Mouse (Mus musculus): ENCODE results near the gene Hbs1l.

DNA sequence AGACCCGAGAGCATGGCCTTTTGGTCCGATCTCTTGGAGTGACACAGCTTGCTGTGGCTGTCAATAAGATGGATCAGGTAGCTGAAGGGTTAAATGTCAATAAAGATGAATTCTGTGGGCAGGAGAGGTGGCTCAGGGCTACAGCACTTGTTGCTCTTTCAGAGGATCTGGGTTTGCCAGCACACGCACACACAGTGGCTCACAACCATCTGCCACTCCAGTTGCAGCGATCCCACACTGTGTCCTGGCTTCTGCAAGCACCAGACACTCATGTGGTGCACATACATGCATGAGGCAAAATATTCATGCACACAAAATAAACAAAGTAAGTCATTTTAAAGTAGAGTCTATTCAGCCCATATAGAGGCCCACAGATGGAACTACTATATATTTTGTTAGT, 51.6 kb downstream of the Hbs1l start:
- TF ChIP-seq POLR2A (IDR thresholded peaks at IDR 0.05; ENCODE audit: low read depth, low read length) (no peak), CTCF (conservative IDR thresholded peaks at IDR 0.05; ENCODE audit: insufficient read depth, insufficient read length, low read depth, low read length) (no peak)

All from kidney, adult 2 months (tissue).